Mouse (Mus musculus): ENCODE results near the gene Gucd1. TPM values are rescaled to one million over a fixed set of nuclear protein-coding genes. Genes with fewer than 3 reads are reported as not detected.
A peak's percentile ranks its signal among the peaks of the same experiment; 100 is the strongest.
"Not testable (repeated sequence)": the region's sequence is repeated elsewhere in the genome, so short reads cannot be mapped to it uniquely, and the experiment has no call there.

Gucd1 gene
- total RNA-seq, 2 experiments from 2014 or later, result 15.4 to 21.5 TPM

GRCm38 (mm10) chr10:75547901-75548300 is 30.1 kb upstream of the Gucd1 start:
- intact Hi-C loops (cut with DNase I), result no loop called here
- peak in 1 of 2 experiments; percentile 1 for DNase-seq (ENCODE audit: low spot score in 2 of 2)

- intact Hi-C loops (cut with DNase I), result no loop called here
- DNase-seq (ENCODE audit: low spot score in 2 of 2), result no peak
Observed at GRCm38 (mm10) chr10:75536123-75536522, 18.4 kb upstream of the Gucd1 start.

GRCm38 (mm10) chr10:75535423-75535822 is 17.7 kb upstream of the Gucd1 start:
- intact Hi-C loops (cut with DNase I), result no loop called here
- DNase-seq (ENCODE audit: low spot score in 2 of 2), result no peak

GRCm38 (mm10) chr10:75534934-75535333 is 17.2 kb upstream of the Gucd1 start:
- intact Hi-C loops (cut with DNase I), result no loop called here
- DNase-seq (ENCODE audit: low spot score in 2 of 2), result no peak

GRCm38 (mm10) chr10:75534216-75534615 is 16.4 kb upstream of the Gucd1 start:
- DNase-seq (ENCODE audit: low spot score in 2 of 2), result no peak
- intact Hi-C loops (cut with DNase I), result no loop called here

GRCm38 (mm10) chr10:75531532-75532090 is 13.8 kb upstream of the Gucd1 start:
- intact Hi-C loops (cut with DNase I), result no loop called here
- no peak for DNase-seq (ENCODE audit: low spot score in 2 of 2)

GRCm38 (mm10) chr10:75530322-75530721 is 12.6 kb upstream of the Gucd1 start:
- intact Hi-C loops (cut with DNase I), result no loop called here
- DNase-seq (ENCODE audit: low spot score in 2 of 2), result no peak

- DNase-seq (ENCODE audit: low spot score in 2 of 2); intact Hi-C loops (cut with DNase I): not testable (repeated sequence)
Observed at GRCm38 (mm10) chr10:75525450-75525849, 7.7 kb upstream of the Gucd1 start.

- no peak for DNase-seq (ENCODE audit: low spot score in 2 of 2)
- intact Hi-C loops (cut with DNase I), result no loop called here
Observed at GRCm38 (mm10) chr10:75521643-75522042, 3.9 kb upstream of the Gucd1 start.

- intact Hi-C loops (cut with DNase I), result no loop called here
Observed at GRCm38 (mm10) chr10:75520581-75520980, 2.8 kb upstream of the Gucd1 start.

GRCm38 (mm10) chr10:75517073-75517757 is 557 bp downstream of the Gucd1 start, which contains the start of gene Snrpd3:
Gene Snrpd3 (plus strand): TSS chr10:75517551.
- intact Hi-C loops (cut with DNase I), result no loop called here

More at GRCm38 (mm10) chr10:75520581-75520980, 2.8 kb upstream of the Gucd1 start:
- no peak for DNase-seq (ENCODE audit: low spot score in 2 of 2)

GRCm38 (mm10) chr10:75516724-75517072 is 1.1 kb downstream of the Gucd1 start:
- DNase-seq (ENCODE audit: low spot score in 2 of 2), result peak in 1 of 2 experiments; percentile 13
- intact Hi-C loops (cut with DNase I), result no loop called here

More at GRCm38 (mm10) chr10:75517073-75517757, 557 bp downstream of the Gucd1 start, which contains the start of gene Snrpd3:
- DNase-seq (ENCODE audit: low spot score in 2 of 2), result peak; percentile 89 to 90

- no peak for DNase-seq (ENCODE audit: low spot score in 2 of 2)
- intact Hi-C loops (cut with DNase I), result no loop called here
Observed at GRCm38 (mm10) chr10:75516038-75516723, 1.6 kb downstream of the Gucd1 start.

GRCm38 (mm10) chr10:75515216-75516037 is 2.3 kb downstream of the Gucd1 start:
- intact Hi-C loops (cut with DNase I), result no loop called here
- no peak for DNase-seq (ENCODE audit: low spot score in 2 of 2)

- intact Hi-C loops (cut with DNase I), result no loop called here
- no peak for DNase-seq (ENCODE audit: low spot score in 2 of 2)
Observed at GRCm38 (mm10) chr10:75514361-75514760, 3.4 kb downstream of the Gucd1 start.

- no peak for DNase-seq (ENCODE audit: low spot score in 2 of 2)
- intact Hi-C loops (cut with DNase I), result no loop called here
Observed at GRCm38 (mm10) chr10:75513306-75514067, 4.3 kb downstream of the Gucd1 start.

GRCm38 (mm10) chr10:75512796-75513195 is 5.0 kb downstream of the Gucd1 start:
- intact Hi-C loops (cut with DNase I), result no loop called here
- no peak for DNase-seq (ENCODE audit: low spot score in 2 of 2)

- DNase-seq (ENCODE audit: low spot score in 2 of 2), result no peak
- intact Hi-C loops (cut with DNase I), result no loop called here
Observed at GRCm38 (mm10) chr10:75511897-75512296, 5.9 kb downstream of the Gucd1 start.

GRCm38 (mm10) chr10:75511060-75511459 is 6.7 kb downstream of the Gucd1 start:
- no peak for DNase-seq (ENCODE audit: low spot score in 2 of 2)

More at GRCm38 (mm10) chr10:75511060-75511459, 6.7 kb downstream of the Gucd1 start:
- intact Hi-C loops (cut with DNase I), result no loop called here

Measured in left cerebral cortex, postnatal 36 days (tissue).